Mouse (Mus musculus) central nervous system, embryonic 14 days (tissue): ENCODE data around the gene Syt13. TPM values are rescaled to one million over a fixed set of nuclear protein-coding genes. Genes with fewer than 3 reads are reported as not detected.

Experiments used
- polyA plus RNA-seq: library from polyadenylated mRNA; depleted of rRNA; stranded (reverse); fragments of >200 nt; gene quantifications from 2 replicates; pipeline ENCODE4 v1.2.3, GENCODE M21; 2012; rRNA removed

Syt13 gene
- polyA plus RNA-seq = 39.4 and 44.9 TPM in 2 replicates

DNA sequence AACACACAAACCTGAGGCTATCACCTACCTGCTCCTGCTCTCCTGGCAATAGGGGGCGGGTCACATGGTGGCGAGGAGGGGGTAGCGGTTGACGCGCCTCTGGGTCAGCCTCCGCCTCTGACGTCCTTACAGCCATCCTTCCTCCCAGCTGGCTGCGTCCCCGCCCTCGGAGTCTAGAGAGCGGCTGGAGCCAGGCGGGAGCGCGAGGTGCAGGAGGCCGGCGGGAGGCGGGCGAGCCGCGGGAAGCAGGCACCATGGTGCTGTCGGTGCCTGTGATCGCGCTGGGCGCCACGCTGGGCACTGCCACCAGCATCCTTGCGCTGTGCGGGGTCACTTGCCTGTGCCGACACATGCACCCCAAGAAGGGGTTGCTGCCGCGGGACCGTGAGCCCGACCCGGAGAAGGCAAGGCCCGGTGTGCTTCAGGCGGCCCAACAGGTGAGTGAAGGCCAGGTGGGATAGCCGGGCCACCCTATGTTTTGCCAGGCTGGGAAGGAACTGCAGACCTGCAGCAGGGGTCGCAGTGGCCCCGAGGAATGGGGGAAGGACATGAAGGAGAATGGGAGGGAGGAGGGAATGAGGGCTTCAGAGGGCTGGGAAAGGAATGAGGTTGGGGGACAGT lies at the start of gene Syt13:
Gene Syt13, plus strand, starts transcription at position 166 of the 621 bp plus-strand sequence.

Other genes starting within 250 kb of the Syt13 start
- 6.4 and 10.4 TPM in 2 replicates for gene Prdm11, start 131.1 kb downstream of the Syt13 start, polyA plus RNA-seq